Mouse (Mus musculus): ENCODE data around the gene Cntnap5b.

GRCm38 (mm10) chr1:100386252-100386651 lies 613.7 kb downstream of the Cntnap5b start:
- TF ChIP-seq GATA1 (IDR thresholded peaks at IDR 0.05; ENCODE audit: low read length), result no peak
- no peak for TF ChIP-seq TAL1 (IDR thresholded peaks at IDR 0.05; ENCODE audit: low read length)

All from erythroblast, embryonic 14.5 days (primary cell).